Mouse (Mus musculus): Measurements from ENCODE around the gene Gtpbp8. TPM values are rescaled to one million over a fixed set of nuclear protein-coding genes. Genes with fewer than 3 reads are reported as not detected.

The Gtpbp8 gene
- total RNA-seq, 1 experiment from 2014 or later, result 18.3 TPM

DNA sequence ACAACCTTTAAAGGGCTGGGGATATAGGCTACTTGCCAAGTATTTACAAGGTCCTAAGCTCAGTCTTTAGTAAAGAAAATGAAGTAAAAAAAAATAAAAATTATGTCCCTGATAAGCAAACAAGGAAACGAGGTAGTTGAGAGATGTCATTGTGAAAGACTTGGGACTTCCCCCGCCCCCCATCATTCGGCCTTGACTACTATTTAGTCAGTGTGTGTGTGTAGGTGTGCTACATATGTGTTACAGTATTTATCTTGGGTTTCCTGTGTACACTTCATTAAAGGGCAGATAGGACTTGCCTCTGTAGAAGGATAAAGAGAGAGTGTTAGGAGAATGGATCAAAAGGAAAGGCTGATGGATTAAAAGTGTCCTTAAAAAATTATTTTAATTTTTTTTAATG lies 12.1 kb downstream of the Gtpbp8 start:
- ATAC-seq (replicated peaks; ENCODE audit: low read depth, poor library complexity, severe bottlenecking), result no peak

GRCm38 (mm10) chr16:44727525-44727924 lies 18.6 kb downstream of the Gtpbp8 start:
- peak; percentile 46 for ATAC-seq (replicated peaks; ENCODE audit: low read depth, poor library complexity, severe bottlenecking)

GRCm38 (mm10) chr16:44725286-44726223 lies 20.6 kb downstream of the Gtpbp8 start:
- peak; percentile 63 for ATAC-seq (replicated peaks; ENCODE audit: low read depth, poor library complexity, severe bottlenecking)

DNA sequence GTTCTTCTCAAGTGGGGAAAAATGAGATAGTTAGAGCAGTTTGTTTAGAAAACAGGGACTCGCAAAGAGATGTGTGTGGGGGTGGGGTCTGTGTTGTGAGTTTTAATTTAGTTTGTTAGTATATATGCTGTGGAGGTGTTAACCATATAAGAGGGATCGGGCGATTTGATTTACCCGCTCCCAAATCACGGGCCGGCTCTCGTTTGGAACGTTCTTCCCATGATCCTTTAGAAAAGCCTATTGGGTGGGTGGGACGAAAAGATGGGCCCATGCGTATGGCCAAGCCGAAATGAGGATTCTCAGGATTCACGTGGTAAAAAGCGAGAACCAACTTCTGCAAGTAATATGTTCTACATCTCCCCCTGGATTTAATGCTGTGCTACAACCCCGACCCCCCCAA lies 21.3 kb downstream of the Gtpbp8 start:
- ATAC-seq (replicated peaks; ENCODE audit: low read depth, poor library complexity, severe bottlenecking), result no peak

DNA sequence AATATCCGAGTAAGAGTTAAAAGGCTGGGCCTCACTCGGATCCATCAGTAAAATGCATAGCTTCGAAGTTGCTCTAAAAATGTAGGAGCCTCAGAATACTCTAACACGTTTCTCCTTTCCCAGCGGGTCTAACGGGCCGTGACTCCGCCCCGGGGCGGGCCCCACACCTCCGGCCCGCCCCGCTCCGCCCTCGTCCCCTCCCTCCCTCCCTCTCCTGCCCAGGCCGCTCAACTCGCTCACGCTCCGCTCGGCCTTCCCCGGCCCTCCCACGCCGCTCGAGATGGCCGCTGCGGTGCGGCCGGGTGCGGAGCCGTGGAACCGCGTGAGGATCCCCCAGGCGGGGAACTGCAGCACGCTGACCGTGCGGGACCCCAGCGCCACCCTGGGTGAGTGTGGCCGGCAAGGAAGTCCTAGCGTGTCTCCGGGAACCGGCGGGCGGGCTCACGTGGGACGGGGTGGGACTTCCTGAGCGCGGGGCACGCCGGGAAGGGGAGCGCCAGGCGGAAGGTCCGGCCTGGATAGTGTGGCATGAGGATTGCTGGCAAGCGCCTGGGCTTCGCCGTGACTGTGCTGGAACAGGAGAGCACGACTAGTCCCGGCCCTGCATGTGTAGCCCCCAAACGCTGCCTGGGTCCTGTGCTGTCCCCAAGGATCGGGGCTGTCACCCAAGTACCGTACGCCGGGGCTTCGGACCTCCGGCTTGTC lies 21.9 kb downstream of the Gtpbp8 start, which contains the start of gene Nepro:
Gene Nepro (plus strand): TSS at position 219 of the 705 bp plus-strand sequence.
- peak; percentile 78 for ATAC-seq (replicated peaks; ENCODE audit: low read depth, poor library complexity, severe bottlenecking)

DNA sequence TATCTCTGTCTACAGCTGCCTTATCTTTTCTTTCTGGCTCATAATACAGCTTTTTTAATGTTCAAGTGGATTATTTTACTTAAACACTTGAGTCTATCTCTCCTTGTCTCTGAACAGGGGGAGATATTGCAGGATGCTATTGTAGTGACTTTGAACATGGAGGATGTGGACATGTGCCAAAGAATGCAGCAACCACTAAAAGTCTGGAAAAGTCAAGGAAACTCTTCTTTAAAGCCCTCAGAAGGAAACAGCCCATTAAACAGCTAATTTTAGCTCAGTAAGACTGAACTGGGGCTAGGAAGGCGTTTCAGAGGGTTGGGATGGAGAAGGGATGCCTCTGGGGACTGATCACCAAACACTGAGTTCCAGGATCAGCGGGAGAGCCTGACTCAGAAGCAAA lies 23.5 kb downstream of the Gtpbp8 start:
- no peak for ATAC-seq (replicated peaks; ENCODE audit: low read depth, poor library complexity, severe bottlenecking)

- no peak for ATAC-seq (replicated peaks; ENCODE audit: low read depth, poor library complexity, severe bottlenecking)
Measured at GRCm38 (mm10) chr16:44720518-44720917, 25.6 kb downstream of the Gtpbp8 start.

DNA sequence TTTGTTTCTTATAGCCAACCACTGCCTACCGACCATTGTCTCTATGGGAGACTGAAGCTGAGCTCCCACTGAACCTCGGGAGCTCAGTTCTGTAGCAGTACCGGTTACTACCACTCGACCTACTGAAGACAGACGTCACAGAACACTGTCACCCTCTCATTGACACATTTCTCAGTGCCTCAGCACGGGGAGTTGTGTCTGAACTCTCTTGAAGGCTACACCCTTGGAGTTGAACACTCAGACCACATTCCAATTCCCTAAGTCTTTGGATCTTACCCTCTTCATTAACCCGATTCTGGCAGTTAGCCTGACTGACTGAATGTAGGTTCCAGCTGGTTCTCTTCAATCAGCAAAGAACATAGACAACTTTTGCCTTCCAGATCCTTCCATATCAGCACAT lies 26.8 kb downstream of the Gtpbp8 start:
- ATAC-seq (replicated peaks; ENCODE audit: low read depth, poor library complexity, severe bottlenecking), result no peak

DNA sequence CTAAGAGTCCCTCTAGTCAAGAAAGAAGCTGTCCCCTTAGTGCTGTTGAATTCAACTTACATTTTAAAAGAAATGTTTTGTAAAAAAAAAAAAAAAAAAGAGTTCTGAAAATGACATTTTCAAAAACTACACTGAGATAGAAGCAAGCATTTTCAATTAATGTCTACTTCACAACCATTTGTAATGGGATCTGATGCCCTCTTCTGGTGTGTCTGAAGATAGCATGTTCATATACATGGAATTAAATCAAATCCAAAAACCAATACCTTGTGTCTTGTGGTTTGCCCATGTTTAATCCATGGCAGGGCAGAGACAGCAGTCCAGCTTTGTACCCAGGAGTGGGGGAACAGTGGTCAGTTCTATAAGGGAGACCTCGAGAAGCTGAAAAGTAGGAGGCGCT lies 28.3 kb downstream of the Gtpbp8 start:
- no peak for ATAC-seq (replicated peaks; ENCODE audit: low read depth, poor library complexity, severe bottlenecking)

DNA sequence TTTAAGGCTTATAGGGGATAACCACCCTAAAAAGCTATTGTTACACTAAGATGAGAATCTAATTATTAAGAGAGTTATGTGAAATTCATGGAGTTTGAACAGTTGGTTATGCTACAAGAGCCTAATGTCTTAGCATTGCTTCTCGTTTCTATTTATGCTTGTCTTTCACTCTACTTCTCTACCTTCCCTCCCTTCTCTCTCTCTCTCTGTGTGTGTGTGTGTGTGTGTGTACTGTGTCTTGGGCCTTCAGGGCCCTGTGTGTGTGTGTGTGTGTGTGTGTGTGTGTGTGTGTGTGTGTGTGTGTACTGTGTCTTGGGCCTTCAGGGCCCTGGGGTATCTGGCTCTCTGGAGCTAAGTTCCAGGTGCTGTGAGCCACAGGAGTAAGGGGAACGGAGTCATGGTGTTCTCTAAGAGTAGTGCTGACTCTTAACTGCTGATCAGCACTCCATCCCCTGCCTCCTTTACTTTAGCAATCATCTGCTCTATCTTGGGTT lies 29.0 kb downstream of the Gtpbp8 start:
- ATAC-seq (replicated peaks; ENCODE audit: low read depth, poor library complexity, severe bottlenecking), result 0 out of 2 replicates have a peak, but pooled peaks have one; percentile 29

DNA sequence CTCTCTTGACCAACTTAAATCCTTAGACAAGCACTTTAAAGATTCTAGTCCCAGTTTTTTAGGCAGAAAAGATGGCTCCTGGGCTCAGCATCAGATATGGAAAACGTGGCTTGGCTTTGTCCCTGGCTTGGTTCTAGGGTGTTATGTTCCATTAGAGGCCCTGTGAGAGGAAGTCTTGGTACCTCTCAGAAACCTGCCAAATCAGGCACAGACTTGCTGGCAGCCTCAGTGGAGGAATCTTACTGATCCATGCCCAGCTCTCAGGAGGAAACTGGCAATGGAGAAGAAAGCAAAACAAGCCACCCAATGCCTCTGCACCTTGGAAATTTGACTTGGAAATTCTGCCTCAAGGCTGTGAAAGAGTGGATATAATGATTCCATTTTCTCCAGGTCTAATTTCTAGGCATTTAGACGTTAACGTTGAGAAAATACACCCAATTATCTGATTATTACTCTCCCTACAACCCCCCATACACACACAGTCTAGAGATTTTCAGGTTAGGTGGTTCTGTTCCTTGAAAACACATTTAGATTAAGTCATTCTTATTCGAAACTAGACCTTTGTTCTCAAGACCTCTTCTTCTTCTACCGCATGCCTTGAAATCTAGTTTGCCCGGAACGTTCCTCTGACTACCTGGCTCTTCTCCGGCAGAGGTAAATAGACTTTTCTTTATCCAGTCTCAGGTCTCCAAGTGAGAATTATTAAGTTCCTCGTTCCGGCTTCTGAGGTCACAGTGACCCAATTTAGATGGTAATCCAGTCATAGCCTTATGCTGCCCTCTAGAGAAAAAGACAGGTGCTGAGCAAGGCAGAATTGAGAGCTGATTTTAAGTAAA lies 29.6 kb downstream of the Gtpbp8 start:
- peak; percentile 97 for ATAC-seq (replicated peaks; ENCODE audit: low read depth, poor library complexity, severe bottlenecking)

- ATAC-seq (replicated peaks; ENCODE audit: low read depth, poor library complexity, severe bottlenecking), result no peak
Measured at GRCm38 (mm10) chr16:44703458-44703857, 42.7 kb downstream of the Gtpbp8 start.

- peak; percentile 94 for ATAC-seq (replicated peaks; ENCODE audit: low read depth, poor library complexity, severe bottlenecking)
Measured at GRCm38 (mm10) chr16:44702272-44702671, 43.9 kb downstream of the Gtpbp8 start.

DNA sequence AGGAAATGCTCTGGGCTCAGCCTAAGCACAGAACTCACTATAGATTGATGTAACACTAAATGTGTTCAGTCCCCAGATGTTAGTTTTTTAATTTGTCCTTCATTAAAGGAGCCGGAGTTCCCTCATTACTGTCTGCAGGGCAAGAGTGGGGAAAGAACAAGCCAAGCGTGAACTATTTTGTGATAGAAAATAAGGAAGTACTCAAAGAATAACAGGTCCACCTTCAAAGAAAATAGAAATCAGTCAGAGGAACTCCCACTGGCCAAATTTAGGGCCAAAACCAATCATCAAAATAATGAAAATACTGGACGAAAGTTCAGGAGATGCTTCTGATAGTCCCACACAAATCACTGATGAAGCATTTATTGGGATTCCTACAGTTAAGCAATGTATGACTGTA lies 45.0 kb downstream of the Gtpbp8 start:
- no peak for ATAC-seq (replicated peaks; ENCODE audit: low read depth, poor library complexity, severe bottlenecking)

DNA sequence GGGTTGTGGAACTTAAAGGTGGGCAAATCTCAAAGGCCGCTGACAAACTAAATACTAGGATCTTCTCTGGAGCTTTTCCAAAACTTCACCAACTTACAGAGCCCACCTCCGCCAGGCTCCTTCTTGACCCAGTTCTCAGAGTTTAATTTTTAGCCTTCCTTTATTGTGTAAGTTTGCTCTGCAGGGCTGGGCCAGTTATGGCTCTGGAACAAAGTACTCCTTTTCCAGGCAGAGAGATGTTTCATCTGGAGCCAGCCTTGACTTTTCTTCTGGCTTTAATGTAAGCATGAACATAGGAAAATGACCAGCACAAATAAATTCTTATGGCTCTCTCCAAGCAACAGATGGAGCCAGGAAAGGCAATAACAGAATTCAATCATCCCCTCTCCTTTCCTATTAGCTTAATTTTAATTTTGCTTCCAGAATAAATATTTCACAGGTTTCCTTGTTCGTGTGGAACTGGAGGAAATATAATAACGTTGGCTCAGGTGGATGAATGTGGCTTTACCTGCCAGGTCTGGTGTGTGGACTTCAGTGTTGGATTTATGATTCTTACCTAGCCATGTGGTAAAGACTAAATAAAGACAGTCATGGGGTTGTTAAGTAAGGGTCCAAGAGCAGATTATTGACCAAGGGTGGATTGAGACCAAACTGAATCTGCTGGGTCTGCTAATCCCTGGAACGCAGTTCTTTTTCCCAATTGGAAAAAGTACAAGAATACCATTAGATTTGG lies 48.5 kb downstream of the Gtpbp8 start:
- ATAC-seq (replicated peaks; ENCODE audit: low read depth, poor library complexity, severe bottlenecking), result no peak

GRCm38 (mm10) chr16:44695859-44696620 lies 50.1 kb downstream of the Gtpbp8 start:
- ATAC-seq (replicated peaks; ENCODE audit: low read depth, poor library complexity, severe bottlenecking), result no peak

GRCm38 (mm10) chr16:44695214-44695858 lies 50.8 kb downstream of the Gtpbp8 start:
- no peak for ATAC-seq (replicated peaks; ENCODE audit: low read depth, poor library complexity, severe bottlenecking)

DNA sequence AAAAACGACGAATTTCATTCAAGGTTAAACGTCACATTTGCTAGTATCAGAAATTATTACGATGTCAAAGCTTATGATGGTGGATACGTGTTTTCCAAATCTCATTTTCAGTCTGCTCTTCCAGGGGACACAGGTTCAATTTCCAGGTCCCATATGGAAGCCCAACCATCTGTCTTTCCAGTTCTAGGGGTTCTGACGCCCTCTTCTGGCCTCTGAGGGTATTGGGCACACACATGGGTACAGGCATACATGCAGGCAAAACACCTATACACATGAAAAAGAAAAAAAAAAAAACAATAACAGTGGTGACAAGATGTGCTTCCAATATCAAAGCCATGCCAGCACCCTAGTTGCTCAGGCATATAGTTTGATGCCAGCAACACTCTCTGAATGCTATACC lies 52.5 kb downstream of the Gtpbp8 start:
- ATAC-seq (replicated peaks; ENCODE audit: low read depth, poor library complexity, severe bottlenecking), result no peak
